ENCODE assay signal across 13 mouse cellular contexts in genomic region chr13:55451785-55452549, GRCm38 (mm10). TPM values are rescaled to one million over a fixed set of nuclear protein-coding genes. Genes with fewer than 3 reads are reported as not detected.
DNase-seq lines count a peak whose midpoint lies in the region; ATAC-seq and TF ChIP-seq lines count a peak whose summit lies in the region.
"Had no signal": no experiment of that assay in that cellular context is flagged by ENCODE, and none has a peak within 500 bp of the region (broad histone marks: within the 10 kb centered on the region; RNA-seq: fewer than 3 reads in every experiment).

No protein-coding gene starts in this region.

- no peak overlapping the region for H3K4me3 ChIP-seq in heart, embryonic 11.5 days (ENCODE audit: low read depth, low read length)
- H3K4me3 ChIP-seq in midbrain, embryonic 11.5 days (ENCODE audit: low read depth, low read length) = no peak overlapping the region
- no peak overlapping the region for H3K4me3 ChIP-seq in midbrain, embryonic 14.5 days (replicated peaks; ENCODE audit: low read depth, low read length)
- no peak overlapping the region for H3K4me3 ChIP-seq in lung, adult 2 months (replicated peaks; ENCODE audit: extremely low read depth, low read depth, low read length)
- no peak overlapping the region for H3K4me3 ChIP-seq in stomach, postnatal 0 days (ENCODE audit: low read depth, low read length)
- H3K4me3 ChIP-seq: heart, embryonic 12.5 days; hindbrain, embryonic 12.5 days had no signal

- no peak overlapping the region for H3K9ac ChIP-seq in heart, embryonic 11.5 days (ENCODE audit: low read depth, low read length)
- no peak overlapping the region for H3K9ac ChIP-seq in midbrain, embryonic 11.5 days (ENCODE audit: low read length)
- no peak overlapping the region for H3K9ac ChIP-seq in midbrain, embryonic 14.5 days (replicated peaks; ENCODE audit: low read length)
- no peak overlapping the region for H3K9ac ChIP-seq in stomach, postnatal 0 days (ENCODE audit: low read length)
- H3K9ac ChIP-seq: heart, embryonic 12.5 days; hindbrain, embryonic 12.5 days had no signal

- TF ChIP-seq POLR2A in lung, adult 2 months (IDR thresholded peaks at IDR 0.05; ENCODE audit: borderline replicate concordance, extremely low read depth, low read depth, low read length) = no peak

- peaks cover 9% of the 10 kb centered on the region for H3K4me1 ChIP-seq in heart, embryonic 11.5 days (ENCODE audit: control insufficient read depth, insufficient read depth, low read length)
- H3K4me1 ChIP-seq in midbrain, embryonic 11.5 days (ENCODE audit: control insufficient read depth, insufficient read depth, low read length) = peaks cover 2% of the 10 kb centered on the region; the same call in 1 of the 2 replicates
- H3K4me1 ChIP-seq in midbrain, embryonic 14.5 days (ENCODE audit: control insufficient read depth, insufficient read depth, low read length) = peaks cover under 1% of the 10 kb centered on the region
- H3K4me1 ChIP-seq in lung, adult 2 months (ENCODE audit: control insufficient read depth, insufficient read depth, low read length) = peaks cover 17% of the 10 kb centered on the region
- no peaks in the 10 kb centered on the region for H3K4me1 ChIP-seq in stomach, postnatal 0 days (replicated peaks; ENCODE audit: control insufficient read depth, insufficient read depth)

- peak; percentile 68 to 78 for DNase-seq in heart, adult 18-20 months
- DNase-seq in midbrain, embryonic 11.5 days (ENCODE audit: low spot score, missing footprints) = peak; percentile 65
- DNase-seq in midbrain, embryonic 14.5 days = no peak
- peak; percentile 48 for DNase-seq in lung, adult 2 months
- DNase-seq in stomach, postnatal 0 days (ENCODE audit: low spot score) = peak; percentile 73
- no peak for DNase-seq in urinary bladder, postnatal 10 days (ENCODE audit: low spot score)
- DNase-seq in adrenal gland, postnatal 25 days = no peak

- H3K36me3 ChIP-seq in heart, embryonic 11.5 days (ENCODE audit: control insufficient read depth, insufficient read depth, low read length) = peaks cover 41% of the 10 kb centered on the region
- H3K36me3 ChIP-seq in midbrain, embryonic 11.5 days (ENCODE audit: control insufficient read depth, insufficient read depth, low read length) = peaks cover 32% of the 10 kb centered on the region
- peaks cover 75% of the 10 kb centered on the region for H3K36me3 ChIP-seq in midbrain, embryonic 14.5 days (ENCODE audit: control insufficient read depth, insufficient read depth, low read length)
- peaks cover 15% of the 10 kb centered on the region for H3K36me3 ChIP-seq in stomach, postnatal 0 days (ENCODE audit: control insufficient read depth, insufficient read depth, low read length)

- no peak for TF ChIP-seq CTCF in lung, adult 2 months (IDR thresholded peaks at IDR 0.05; ENCODE audit: insufficient read depth, low read length)
- TF ChIP-seq CTCF in stomach, postnatal 0 days (IDR thresholded peaks at IDR 0.05; ENCODE audit: low read depth) = no peak

- WGBS in heart, embryonic 11.5 days (ENCODE audit: insufficient replicate concordance) = 94% methylated on average over 16 of the region's 16 CpGs
- 97% methylated on average over 16 of the region's 16 CpGs for WGBS in midbrain, embryonic 11.5 days
- WGBS in midbrain, embryonic 14.5 days = 96% methylated on average over 16 of the region's 16 CpGs
- 79% methylated on average over 16 of the region's 16 CpGs for WGBS in lung, adult 2 months
- 71% methylated on average over 16 of the region's 16 CpGs for WGBS in stomach, postnatal 0 days

- no peak overlapping the region for H3K27ac ChIP-seq in heart, embryonic 11.5 days (ENCODE audit: low read depth, low read length)
- H3K27ac ChIP-seq in midbrain, embryonic 11.5 days (ENCODE audit: low read depth, low read length) = no peak overlapping the region
- H3K27ac ChIP-seq in midbrain, embryonic 14.5 days (replicated peaks; ENCODE audit: low read depth, low read length) = no peak overlapping the region
- 0 out of 2 replicates have a peak overlapping the region, but pooled peaks have one; percentile 25 for H3K27ac ChIP-seq in stomach, postnatal 0 days (replicated peaks)
- H3K27ac ChIP-seq: hindbrain, embryonic 12.5 days had no signal

- H3K4me2 ChIP-seq in heart, embryonic 11.5 days = no peak overlapping the region
- no peak overlapping the region for H3K4me2 ChIP-seq in midbrain, embryonic 11.5 days
- no peak overlapping the region for H3K4me2 ChIP-seq in midbrain, embryonic 14.5 days (ENCODE audit: low read length)
- H3K4me2 ChIP-seq in stomach, postnatal 0 days (replicated peaks; ENCODE audit: low read depth) = no peak overlapping the region
- H3K4me2 ChIP-seq: heart, embryonic 12.5 days; hindbrain, embryonic 12.5 days; liver, embryonic 11.5 days had no signal

- H3K9me3 ChIP-seq in heart, embryonic 11.5 days (replicated peaks; ENCODE audit: control insufficient read depth, low read length) = no peaks in the 10 kb centered on the region
- H3K9me3 ChIP-seq in midbrain, embryonic 11.5 days (ENCODE audit: control insufficient read depth, low read length) = no peaks in the 10 kb centered on the region
- H3K9me3 ChIP-seq in midbrain, embryonic 14.5 days (ENCODE audit: control insufficient read depth, low read length) = no peaks in the 10 kb centered on the region
- no peaks in the 10 kb centered on the region for H3K9me3 ChIP-seq in stomach, postnatal 0 days (ENCODE audit: control insufficient read depth, low read length)
- H3K9me3 ChIP-seq: heart, embryonic 12.5 days; hindbrain, embryonic 12.5 days had no signal

- H3K27me3 ChIP-seq in heart, embryonic 11.5 days (ENCODE audit: control insufficient read depth, insufficient read depth, low read length) = no peaks in the 10 kb centered on the region
- H3K27me3 ChIP-seq in midbrain, embryonic 11.5 days (ENCODE audit: control insufficient read depth, insufficient read depth, low read length) = no peaks in the 10 kb centered on the region
- H3K27me3 ChIP-seq in midbrain, embryonic 14.5 days (ENCODE audit: control insufficient read depth, insufficient read depth, low read length) = no peaks in the 10 kb centered on the region
- H3K27me3 ChIP-seq in stomach, postnatal 0 days (ENCODE audit: control insufficient read depth, insufficient read depth, low read length) = no peaks in the 10 kb centered on the region
- H3K27me3 ChIP-seq: heart, embryonic 12.5 days; hindbrain, embryonic 12.5 days had no signal

- no peak for ATAC-seq in heart, embryonic 11.5 days (replicated peaks; ENCODE audit: insufficient number of reproducible peaks, low FRiP score, low TSS enrichment)
- no peak for ATAC-seq in midbrain, embryonic 11.5 days (ENCODE audit: low FRiP score)
- no peak for ATAC-seq in midbrain, embryonic 14.5 days (ENCODE audit: low FRiP score, low TSS enrichment)
- peak; percentile 59 for ATAC-seq in stomach, postnatal 0 days (ENCODE audit: low FRiP score, low TSS enrichment)
- ATAC-seq: forebrain, embryonic 16.5 days had no signal

- TF ChIP-seq EP300 in stomach, postnatal 0 days (optimal IDR thresholded peaks at IDR 0.05) = no peak

RNA-seq across cellular contexts. Expression of gene Grk6, which starts 7.1 kb away (rescaled TPM):
- total RNA-seq in heart, adult 18-20 months (2021) = 10 to 100 TPM; 13.9 to 17.1 TPM
- polyA plus RNA-seq in heart, embryonic 11.5 days (2014; fragmentation: Nextera tagmentation; extraction: Ambion mirVana) = 24.3 and 26.9 TPM in 2 replicates
- polyA plus RNA-seq in midbrain, embryonic 11.5 days (2014; fragmentation: Nextera tagmentation; extraction: Ambion mirVana) = 42.0 and 52.3 TPM in 2 replicates
- 41.8 and 44.0 TPM in 2 replicates for polyA plus RNA-seq in midbrain, embryonic 14.5 days (2014; fragmentation: Nextera tagmentation; extraction: Ambion mirVana)
- polyA plus RNA-seq in lung, adult 2 months (2012; rRNA removed) = 45.2 and 55.5 TPM in 2 replicates
- polyA plus RNA-seq in stomach, postnatal 0 days (2015; fragmentation: Nextera tagmentation; extraction: Ambion mirVana) = 17.7 and 19.0 TPM in 2 replicates
- total RNA-seq in adrenal gland, postnatal 25 days (2021) = 47.9 and 62.1 TPM in 2 replicates

RNA-seq across cellular contexts. Expression of gene Prr7, which starts 12.1 kb away (rescaled TPM):
- total RNA-seq in heart, adult 18-20 months (2021) = under 1 TPM; 0.45 to 0.82 TPM
- 0.21 and 0.34 TPM in 2 replicates for polyA plus RNA-seq in heart, embryonic 11.5 days (2014; fragmentation: Nextera tagmentation; extraction: Ambion mirVana)
- 2.8 and 3.0 TPM in 2 replicates for polyA plus RNA-seq in midbrain, embryonic 11.5 days (2014; fragmentation: Nextera tagmentation; extraction: Ambion mirVana)
- 7.0 and 34.3 TPM in 2 replicates for polyA plus RNA-seq in midbrain, embryonic 14.5 days (2014; fragmentation: Nextera tagmentation; extraction: Ambion mirVana)
- 5.6 and 9.6 TPM in 2 replicates for polyA plus RNA-seq in lung, adult 2 months (2012; rRNA removed)
- 0.13 and 0.28 TPM in 2 replicates for polyA plus RNA-seq in stomach, postnatal 0 days (2015; fragmentation: Nextera tagmentation; extraction: Ambion mirVana)
- 3.8 and 3.9 TPM in 2 replicates for total RNA-seq in adrenal gland, postnatal 25 days (2021)

RNA-seq across cellular contexts. Expression of gene F12, which starts 25.4 kb away (rescaled TPM):
- not detected for total RNA-seq in heart, adult 18-20 months (2021)
- 0.42 and 1.5 TPM in 2 replicates for polyA plus RNA-seq in heart, embryonic 11.5 days (2014; fragmentation: Nextera tagmentation; extraction: Ambion mirVana)
- polyA plus RNA-seq in midbrain, embryonic 11.5 days (2014; fragmentation: Nextera tagmentation; extraction: Ambion mirVana) = 0.14 TPM in 1 of 2 replicates, not detected in the other
- polyA plus RNA-seq in midbrain, embryonic 14.5 days (2014; fragmentation: Nextera tagmentation; extraction: Ambion mirVana) = not detected in 2 replicates
- polyA plus RNA-seq in lung, adult 2 months (2012; rRNA removed) = 0.19 and 0.36 TPM in 2 replicates
- 0.41 and 0.68 TPM in 2 replicates for polyA plus RNA-seq in stomach, postnatal 0 days (2015; fragmentation: Nextera tagmentation; extraction: Ambion mirVana)
- 0.15 and 3.3 TPM in 2 replicates for total RNA-seq in adrenal gland, postnatal 25 days (2021)
- total RNA-seq: adrenal gland, adult 18-20 months had no signal
- polyA plus RNA-seq: forebrain, embryonic 16.5 days; hindbrain, embryonic 12.5 days had no signal

RNA-seq across cellular contexts. Expression of gene Dbn1, which starts 35.9 kb away (rescaled TPM):
- total RNA-seq in heart, adult 18-20 months (2021) = 1 to 10 TPM; 5.7 to 6.4 TPM
- 64.1 and 83.0 TPM in 2 replicates for polyA plus RNA-seq in heart, embryonic 11.5 days (2014; fragmentation: Nextera tagmentation; extraction: Ambion mirVana)
- 292 and 294 TPM in 2 replicates for polyA plus RNA-seq in midbrain, embryonic 11.5 days (2014; fragmentation: Nextera tagmentation; extraction: Ambion mirVana)
- 509 and 557 TPM in 2 replicates for polyA plus RNA-seq in midbrain, embryonic 14.5 days (2014; fragmentation: Nextera tagmentation; extraction: Ambion mirVana)
- 20.6 and 21.6 TPM in 2 replicates for polyA plus RNA-seq in lung, adult 2 months (2012; rRNA removed)
- 39.3 and 40.4 TPM in 2 replicates for polyA plus RNA-seq in stomach, postnatal 0 days (2015; fragmentation: Nextera tagmentation; extraction: Ambion mirVana)
- total RNA-seq in adrenal gland, postnatal 25 days (2021) = 14.6 and 19.1 TPM in 2 replicates

RNA-seq across cellular contexts. Expression of gene Pfn3, which starts 36.9 kb away (rescaled TPM):
- total RNA-seq in heart, adult 18-20 months (2021) = not detected
- not detected in 2 replicates for polyA plus RNA-seq in heart, embryonic 11.5 days (2014; fragmentation: Nextera tagmentation; extraction: Ambion mirVana)
- polyA plus RNA-seq in midbrain, embryonic 11.5 days (2014; fragmentation: Nextera tagmentation; extraction: Ambion mirVana) = not detected in 2 replicates
- 0.59 TPM in 1 of 2 replicates, not detected in the other for polyA plus RNA-seq in midbrain, embryonic 14.5 days (2014; fragmentation: Nextera tagmentation; extraction: Ambion mirVana)
- not detected in 2 replicates for polyA plus RNA-seq in lung, adult 2 months (2012; rRNA removed)
- not detected in 2 replicates for polyA plus RNA-seq in stomach, postnatal 0 days (2015; fragmentation: Nextera tagmentation; extraction: Ambion mirVana)
- total RNA-seq in adrenal gland, postnatal 25 days (2021) = not detected in 2 replicates
- total RNA-seq: adrenal gland, adult 18-20 months had no signal
- polyA plus RNA-seq: heart, embryonic 12.5 days; hindbrain, embryonic 12.5 days; liver, embryonic 11.5 days had no signal

Comparison
In these comparisons a context has a peak if more than half of its experiments do, and no peak if none do; other contexts are left out.
1. DNase-seq: peak in heart, adult 18-20 months (2 of 2), midbrain, embryonic 11.5 days (single experiment), lung, adult 2 months (single experiment) and stomach, postnatal 0 days (single experiment); none in midbrain, embryonic 14.5 days (single experiment), urinary bladder, postnatal 10 days (single experiment) and adrenal gland, postnatal 25 days (single experiment).